Mouse (Mus musculus) hindbrain, embryonic 15.5 days (tissue): ENCODE measurements at regions not wholly inside any gene's neighbourhood (a gene's known extent, or its start where the extent isn't known, plus 50 kb on each side); places are given as distances from the start of the nearest gene placed in this dataset.
A peak's percentile ranks its signal among the peaks of the same experiment; 100 is the strongest.

ENCODE experiments used
- ATAC-seq: fragments of 200-750 bp; cut with Nextera tagmentation; 2 replicates; pipeline ENCODE4 v1.8.0; 2017; ENCODE audit warnings: low read depth, moderate number of reproducible peaks, moderate TSS enrichment; ENCODE audit not compliant: low FRiP score
- H3K27ac ChIP-seq: fragments of 300-500 bp; sonication (generic); replicated peaks from 2 replicates; pipeline ENCODE4 v1.5.1; 2015; ENCODE audit warnings: mild to moderate bottlenecking, inconsistent platforms
- H3K27me3 ChIP-seq: fragments of 300-500 bp; sonication (generic); 2 replicates; pipeline ENCODE4 v1.6.1; 2015; ENCODE audit warnings: control low read depth, inconsistent platforms
- H3K36me3 ChIP-seq: fragments of 300-500 bp; sonication (generic); 2 replicates; pipeline ENCODE4 v1.6.1; 2015; ENCODE audit warnings: control low read depth, inconsistent platforms
- H3K4me1 ChIP-seq: fragments of 300-500 bp; sonication (generic); replicated peaks from 2 replicates; pipeline ENCODE4 v1.6.1; 2015; ENCODE audit warnings: control low read depth, inconsistent platforms
- H3K4me2 ChIP-seq: fragments of 300-500 bp; sonication (generic); 2 replicates; pipeline ENCODE4 v1.6.1; 2015; ENCODE audit warnings: moderate library complexity, mild to moderate bottlenecking, inconsistent platforms
- H3K4me3 ChIP-seq: fragments of 300-500 bp; sonication (generic); 2 replicates; pipeline ENCODE4 v1.5.1; 2015; ENCODE audit warnings: mild to moderate bottlenecking, inconsistent platforms
- H3K9ac ChIP-seq: fragments of 300-500 bp; sonication (generic); 2 replicates; pipeline ENCODE4 v1.6.1; 2015; ENCODE audit warnings: inconsistent platforms
- H3K9me3 ChIP-seq: fragments of 300-500 bp; sonication (generic); 2 replicates; pipeline ENCODE4 v1.6.1; 2016; ENCODE audit warnings: control low read depth, inconsistent platforms
- WGBS: fragments of 180-500 bp; shearing (Covaris S2); methylation state at CpG from one replicate; pipeline ENCODE4 v1.1.7; 2015; 5-methylcytosine and 5-hydroxymethylcytosine counted together

GRCm38 (mm10) chr17:9894828-9895685 is 225.5 kb upstream of the Pabpc6 start:
- H3K27me3 ChIP-seq, result no peaks in the 10 kb centered on the region
- H3K27ac ChIP-seq, result 0 out of 2 replicates have a peak overlapping the region, but pooled peaks have one; percentile 5
- H3K4me1 ChIP-seq, result peaks cover 16% of the 10 kb centered on the region
- WGBS, result 64% methylated on average over 19 of the region's 19 CpGs
- no peak overlapping the region for H3K4me2 ChIP-seq
- no peaks in the 10 kb centered on the region for H3K9me3 ChIP-seq
- H3K36me3 ChIP-seq, result no peaks in the 10 kb centered on the region
- H3K9ac ChIP-seq, result no peak overlapping the region
- ATAC-seq, result no peak
- no peak overlapping the region for H3K4me3 ChIP-seq

GRCm38 (mm10) chr17:9893966-9894365 is 224.4 kb upstream of the Pabpc6 start:
- Histone ChIP-seq H3K4me3 (no peak overlapping the region), H3K9ac (no peak overlapping the region), H3K27ac (no peak overlapping the region), H3K4me1 (peaks cover 16% of the 10 kb centered on the region), H3K4me2 (no peak overlapping the region), H3K27me3 (no peaks in the 10 kb centered on the region), H3K9me3 (no peaks in the 10 kb centered on the region), H3K36me3 (no peaks in the 10 kb centered on the region)
- no peak for ATAC-seq
- 51% methylated on average over 6 of the region's 6 CpGs for WGBS

- Histone ChIP-seq H3K27ac (no peak overlapping the region), H3K4me3 (no peak overlapping the region), H3K36me3 (no peaks in the 10 kb centered on the region), H3K9ac (no peak overlapping the region), H3K27me3 (no peaks in the 10 kb centered on the region), H3K9me3 (no peaks in the 10 kb centered on the region), H3K4me1 (peaks cover 26% of the 10 kb centered on the region), H3K4me2 (no peak overlapping the region)
- ATAC-seq, result no peak
- 20% methylated on average over 5 of the region's 5 CpGs for WGBS
Observed at GRCm38 (mm10) chr17:9892776-9893175, 223.3 kb upstream of the Pabpc6 start.

- H3K9ac ChIP-seq, result no peak overlapping the region
- H3K4me3 ChIP-seq, result no peak overlapping the region
- H3K36me3 ChIP-seq, result no peaks in the 10 kb centered on the region
- no peak overlapping the region for H3K27ac ChIP-seq
- H3K4me1 ChIP-seq, result peaks cover 26% of the 10 kb centered on the region
- no peaks in the 10 kb centered on the region for H3K9me3 ChIP-seq
- no peak overlapping the region for H3K4me2 ChIP-seq
- WGBS, result 64% methylated on average over 9 of the region's 9 CpGs
- H3K27me3 ChIP-seq, result no peaks in the 10 kb centered on the region
- no peak for ATAC-seq
Observed at GRCm38 (mm10) chr17:9892141-9892540, 222.6 kb upstream of the Pabpc6 start.

GRCm38 (mm10) chr17:9888494-9888893 is 219.0 kb upstream of the Pabpc6 start:
- 43% methylated on average over 4 of the region's 4 CpGs for WGBS
- peaks cover 34% of the 10 kb centered on the region for H3K4me1 ChIP-seq

GRCm38 (mm10) chr17:9885110-9885509 is 215.6 kb upstream of the Pabpc6 start:
- H3K4me3 ChIP-seq, result no peak overlapping the region
- H3K27me3 ChIP-seq, result no peaks in the 10 kb centered on the region
- H3K9me3 ChIP-seq, result no peaks in the 10 kb centered on the region
- no peaks in the 10 kb centered on the region for H3K36me3 ChIP-seq
- ATAC-seq, result no peak
- 47% methylated on average over 7 of the region's 7 CpGs for WGBS
- no peak overlapping the region for H3K9ac ChIP-seq
- H3K27ac ChIP-seq, result peak overlapping the region; percentile 12
- H3K4me2 ChIP-seq, result no peak overlapping the region
- H3K4me1 ChIP-seq, result peaks cover 34% of the 10 kb centered on the region

More at GRCm38 (mm10) chr17:9888494-9888893, 219.0 kb upstream of the Pabpc6 start:
- H3K36me3 ChIP-seq, result no peaks in the 10 kb centered on the region
- no peaks in the 10 kb centered on the region for H3K9me3 ChIP-seq
- no peak overlapping the region for H3K4me3 ChIP-seq
- H3K4me2 ChIP-seq, result no peak overlapping the region
- no peak overlapping the region for H3K9ac ChIP-seq
- no peak overlapping the region for H3K27ac ChIP-seq
- no peak; the same call in 1 of the 2 replicates for ATAC-seq
- H3K27me3 ChIP-seq, result no peaks in the 10 kb centered on the region

- 28% methylated on average over 9 of the region's 9 CpGs for WGBS
Observed at GRCm38 (mm10) chr17:9882639-9883226, 213.2 kb upstream of the Pabpc6 start.

GRCm38 (mm10) chr17:9879556-9880206 is 210.2 kb upstream of the Pabpc6 start:
- ATAC-seq, result peak; percentile 93
- no peak overlapping the region for H3K9ac ChIP-seq
- H3K36me3 ChIP-seq, result no peaks in the 10 kb centered on the region
- H3K9me3 ChIP-seq, result no peaks in the 10 kb centered on the region
- H3K4me2 ChIP-seq, result no peak overlapping the region
- WGBS, result 38% methylated on average over 12 of the region's 12 CpGs
- peak overlapping the region; percentile 77 for H3K27ac ChIP-seq
- no peak overlapping the region for H3K4me3 ChIP-seq
- no peaks in the 10 kb centered on the region for H3K27me3 ChIP-seq
- peaks cover 12% of the 10 kb centered on the region for H3K4me1 ChIP-seq

More at GRCm38 (mm10) chr17:9882639-9883226, 213.2 kb upstream of the Pabpc6 start:
- H3K4me2 ChIP-seq, result no peak overlapping the region
- peaks cover 24% of the 10 kb centered on the region for H3K4me1 ChIP-seq
- H3K36me3 ChIP-seq, result no peaks in the 10 kb centered on the region
- no peak overlapping the region for H3K9ac ChIP-seq
- no peaks in the 10 kb centered on the region for H3K27me3 ChIP-seq
- no peak overlapping the region for H3K4me3 ChIP-seq
- H3K9me3 ChIP-seq, result no peaks in the 10 kb centered on the region
- ATAC-seq, result no peak
- peak overlapping the region; percentile 57 for H3K27ac ChIP-seq

- H3K36me3 ChIP-seq, result no peaks in the 10 kb centered on the region
- peaks cover 6% of the 10 kb centered on the region for H3K4me1 ChIP-seq
- H3K27ac ChIP-seq, result peak overlapping the region; percentile 67
- no peaks in the 10 kb centered on the region for H3K27me3 ChIP-seq
- no peak overlapping the region for H3K4me3 ChIP-seq
- no peaks in the 10 kb centered on the region for H3K9me3 ChIP-seq
- WGBS, result 36% methylated on average over 10 of the region's 10 CpGs
- H3K9ac ChIP-seq, result no peak overlapping the region
- ATAC-seq, result no peak
- H3K4me2 ChIP-seq, result no peak overlapping the region
Observed at GRCm38 (mm10) chr17:9873695-9874094, 204.2 kb upstream of the Pabpc6 start.

- no peak overlapping the region for H3K27ac ChIP-seq
- no peak overlapping the region for H3K9ac ChIP-seq
- H3K4me3 ChIP-seq, result no peak overlapping the region
- ATAC-seq, result no peak
- no peak overlapping the region for H3K4me2 ChIP-seq
- H3K36me3 ChIP-seq, result no peaks in the 10 kb centered on the region
- no peaks in the 10 kb centered on the region for H3K27me3 ChIP-seq
- H3K9me3 ChIP-seq, result no peaks in the 10 kb centered on the region
- 82% methylated on average over 3 of the region's 3 CpGs for WGBS
- H3K4me1 ChIP-seq, result peaks cover 14% of the 10 kb centered on the region
Observed at GRCm38 (mm10) chr17:9870237-9870636, 200.7 kb upstream of the Pabpc6 start.

- WGBS, result 83% methylated on average over 11 of the region's 11 CpGs
- Histone ChIP-seq H3K4me3 (no peak overlapping the region), H3K4me2 (no peak overlapping the region), H3K4me1 (peaks cover 11% of the 10 kb centered on the region), H3K27me3 (no peaks in the 10 kb centered on the region), H3K27ac (no peak overlapping the region), H3K9ac (no peak overlapping the region), H3K9me3 (no peaks in the 10 kb centered on the region), H3K36me3 (no peaks in the 10 kb centered on the region)
- ATAC-seq, result no peak
Observed at GRCm38 (mm10) chr17:9868747-9869281, 199.3 kb upstream of the Pabpc6 start.

GRCm38 (mm10) chr17:9864254-9864653 is 194.7 kb upstream of the Pabpc6 start:
- Histone ChIP-seq H3K27me3 (no peaks in the 10 kb centered on the region), H3K9ac (no peak overlapping the region), H3K9me3 (no peaks in the 10 kb centered on the region), H3K4me2 (no peak overlapping the region), H3K4me1 (peaks cover 21% of the 10 kb centered on the region; the same call in 1 of the 2 replicates), H3K27ac (no peak overlapping the region), H3K4me3 (no peak overlapping the region), H3K36me3 (no peaks in the 10 kb centered on the region)
- no peak for ATAC-seq
- 77% methylated on average over 10 of the region's 10 CpGs for WGBS
